Mouse (Mus musculus) adrenal gland, postnatal 4 days (tissue): ENCODE results near the gene Mtfp1. TPM values are rescaled to one million over a fixed set of nuclear protein-coding genes. Genes with fewer than 3 reads are reported as not detected.
"Not testable (repeated sequence)": the region's sequence is repeated elsewhere in the genome, so short reads cannot be mapped to it uniquely, and the experiment has no call there.

ENCODE experiments used
- DNase-seq, 2 experiments: peaks; one replicate each; pipeline ENCODE4 v3.0.0; 2021 to 2022; ENCODE audit warnings: low spot score in 2 of 2, mixed read lengths in 2 of 2
- total RNA-seq, 2 experiments: library from RNA; stranded (reverse); gene quantifications; 2 replicates each; pipeline ENCODE4 v1.2.3; 2021

Mtfp1 gene
- total RNA-seq, 2 experiments from 2014 or later = 17.3 to 17.7 TPM

DNA sequence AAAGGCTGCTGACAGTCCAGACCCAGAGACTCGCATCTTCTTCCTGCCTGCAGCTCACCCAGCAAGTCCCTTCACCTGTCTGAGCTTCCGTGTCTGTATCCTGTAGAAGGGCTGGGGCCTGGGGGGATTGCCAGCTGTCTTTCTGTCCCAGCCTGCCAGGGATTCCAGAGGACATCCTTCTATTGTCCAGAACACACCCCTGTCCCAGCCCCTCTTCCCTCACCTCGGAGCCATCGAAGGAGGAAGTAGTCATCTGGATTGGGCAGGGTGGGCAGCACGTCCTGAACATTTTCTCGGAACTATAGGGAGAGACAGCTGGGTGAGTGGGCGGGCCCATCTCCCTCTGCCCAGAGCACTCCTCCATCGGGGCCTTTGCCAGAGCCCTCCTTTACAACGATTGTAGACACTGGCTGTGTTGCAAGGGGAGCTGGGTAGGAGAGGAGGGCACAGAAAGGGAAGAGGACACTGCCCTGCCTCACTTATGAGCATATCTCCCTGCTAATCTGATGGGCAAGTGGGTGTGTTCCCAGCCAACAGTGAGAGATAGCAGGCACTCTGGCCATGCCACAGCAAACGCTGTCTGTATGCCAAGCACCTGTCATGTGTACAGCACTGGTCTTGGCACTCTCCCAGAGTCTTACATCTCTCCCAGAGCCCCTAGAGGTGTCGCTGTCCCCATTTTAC, 21.4 kb upstream of the Mtfp1 start:
- no peak for DNase-seq

DNA sequence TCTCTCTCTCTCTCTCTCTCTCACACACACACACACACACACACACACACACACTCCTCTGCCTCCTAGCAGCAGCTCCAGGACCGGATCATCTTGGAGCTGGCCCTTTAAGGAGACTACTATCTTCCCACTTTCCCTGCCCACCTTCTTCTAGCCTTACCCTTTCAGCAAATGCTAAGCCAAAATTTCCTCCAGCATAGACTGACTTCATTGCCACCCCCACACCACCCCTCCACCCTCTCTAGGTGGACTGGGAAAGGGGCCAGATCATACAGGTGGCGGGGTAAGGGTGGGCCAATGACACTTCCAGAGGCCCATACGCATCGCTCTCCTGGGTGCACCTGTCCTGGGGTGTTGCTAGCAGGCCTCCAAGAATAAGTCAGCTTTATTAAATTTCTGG, 20.2 kb upstream of the Mtfp1 start:
- no peak for DNase-seq

DNA sequence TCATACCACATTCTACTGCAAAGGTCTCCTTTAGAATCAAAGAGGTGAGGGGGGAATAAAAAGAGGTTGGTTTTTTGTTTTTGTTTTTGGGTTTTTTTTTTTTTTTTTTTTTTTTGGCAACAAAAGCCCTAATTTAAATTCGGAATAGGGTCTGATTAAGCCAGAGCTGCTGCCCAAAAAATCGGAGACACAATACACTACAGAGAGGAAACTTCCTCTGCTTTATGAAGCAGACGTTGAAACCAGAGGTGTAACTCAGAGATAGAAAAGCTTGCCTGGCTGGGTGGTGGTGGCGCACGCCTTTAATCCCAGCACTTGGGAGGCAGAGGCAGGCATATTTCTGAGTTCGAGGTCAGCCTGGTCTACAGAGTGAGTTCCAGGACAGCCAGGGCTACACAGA, 19.3 kb upstream of the Mtfp1 start:
- DNase-seq = not testable (repeated sequence)

DNA sequence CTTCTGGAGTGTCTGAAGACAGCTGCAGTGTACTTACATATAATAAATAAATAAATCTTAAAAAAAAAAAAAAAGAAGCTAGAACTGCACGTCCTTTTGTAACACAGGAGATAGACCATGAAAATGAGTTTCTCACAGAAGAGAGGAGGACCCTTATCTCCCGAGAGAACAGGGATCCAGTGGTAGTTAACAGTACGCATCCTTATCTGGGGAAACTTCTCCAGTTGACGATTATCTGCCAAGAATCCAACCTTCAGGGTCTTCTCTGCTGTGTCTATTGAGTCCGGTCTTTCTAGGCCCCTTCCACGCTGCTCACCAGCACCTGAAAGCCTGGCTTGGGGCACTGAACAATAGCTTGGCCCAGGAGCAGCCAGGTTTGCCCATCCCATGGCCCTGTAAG, 18.7 kb upstream of the Mtfp1 start:
- no peak for DNase-seq

DNA sequence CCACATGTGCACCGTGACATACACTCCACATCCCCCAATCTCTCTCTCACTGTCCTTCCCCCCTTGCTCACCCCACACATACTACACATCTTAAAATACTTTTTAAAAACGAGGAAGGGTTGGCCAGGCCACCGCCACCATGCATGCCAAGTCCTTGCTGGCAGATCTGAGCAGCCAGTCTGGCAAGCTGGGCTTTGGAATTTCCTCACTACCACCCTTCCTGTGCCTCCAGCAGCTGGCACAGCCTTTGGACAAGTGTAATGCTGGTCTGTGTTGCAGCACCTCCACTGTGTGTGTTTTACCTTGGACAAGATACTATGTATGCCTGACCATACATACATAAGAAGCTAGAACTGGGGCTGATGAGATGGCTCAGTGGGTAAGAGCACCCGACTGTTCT, 18.3 kb upstream of the Mtfp1 start:
- no peak for DNase-seq

DNA sequence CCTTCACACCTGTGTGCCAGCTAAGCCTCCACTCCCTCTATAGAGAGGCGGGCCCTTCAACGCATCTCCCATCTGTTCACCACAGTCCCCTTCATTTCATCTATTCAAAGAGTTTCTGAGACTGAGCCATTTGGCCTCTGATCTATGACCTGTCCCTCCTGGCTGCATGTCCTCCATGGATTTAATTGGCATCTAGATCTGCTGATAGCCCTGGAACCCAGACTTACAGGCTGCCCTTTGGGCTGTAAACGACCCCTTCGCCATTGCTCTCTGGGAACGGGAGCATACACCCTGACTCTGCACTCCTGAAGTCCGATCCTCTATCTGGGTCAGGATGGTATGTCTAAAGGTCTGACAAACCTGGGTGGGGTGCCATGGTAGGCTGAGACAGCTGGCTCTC, 17.6 kb upstream of the Mtfp1 start:
- no peak for DNase-seq

DNA sequence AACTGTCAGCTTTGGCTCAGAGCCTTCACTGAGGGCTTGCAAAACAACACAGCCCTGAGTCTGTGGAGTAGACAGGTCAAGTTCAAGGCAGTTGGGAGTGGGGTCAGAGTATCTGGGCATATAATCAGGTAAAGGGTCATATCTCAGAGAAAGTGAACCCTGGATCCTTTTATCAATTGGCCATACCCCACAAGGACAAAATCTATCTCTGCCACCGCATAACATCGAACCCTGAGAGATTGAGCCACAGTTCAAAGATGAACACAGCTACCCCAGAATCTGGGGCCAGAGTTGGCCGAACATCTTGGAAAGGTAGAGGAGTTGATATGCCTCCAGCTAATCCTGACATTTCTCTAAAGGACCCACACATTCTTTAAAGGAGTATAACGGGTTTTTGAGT, 16.8 kb upstream of the Mtfp1 start:
- DNase-seq = no peak

DNA sequence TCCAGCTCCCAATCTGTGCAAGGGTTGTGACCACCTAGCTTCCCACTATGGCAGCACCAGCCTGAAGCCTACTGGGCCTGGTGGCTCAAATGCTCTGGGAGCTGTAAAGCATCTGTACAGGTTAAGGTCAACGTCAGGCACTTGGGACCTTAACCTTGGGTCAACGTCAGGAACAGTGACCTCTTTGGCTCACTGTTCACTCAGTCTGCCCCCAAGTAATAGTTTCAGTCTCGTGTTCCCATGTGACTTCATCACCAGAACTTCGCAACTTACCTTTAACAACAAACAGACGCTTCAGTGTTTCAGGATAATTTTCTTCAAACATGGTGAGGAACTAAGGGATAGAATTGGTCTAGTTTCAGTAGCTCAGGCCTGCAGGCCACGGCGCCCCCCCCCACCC, 13.4 kb upstream of the Mtfp1 start:
- no peak for DNase-seq

DNA sequence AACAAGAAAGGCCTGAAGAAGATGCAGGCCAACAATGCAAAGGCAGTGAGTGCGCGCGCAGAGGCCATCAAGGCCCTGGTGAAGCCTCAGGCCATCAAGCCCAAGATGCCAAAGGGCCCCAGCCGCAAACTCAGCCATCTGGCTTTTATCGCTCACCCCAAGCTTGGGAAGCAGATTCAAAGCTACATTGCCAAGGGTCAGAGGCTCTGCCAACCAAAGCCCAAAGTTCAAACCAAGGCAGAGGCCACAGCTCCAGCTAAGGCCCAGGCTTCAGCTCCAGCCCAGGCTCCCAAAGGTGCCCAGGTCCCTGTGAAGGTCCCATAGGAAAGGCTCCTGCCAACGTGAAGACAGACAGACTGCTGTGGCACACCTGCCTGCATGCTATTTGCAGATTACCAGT, 12.7 kb upstream of the Mtfp1 start:
- not testable (repeated sequence) for DNase-seq

DNA sequence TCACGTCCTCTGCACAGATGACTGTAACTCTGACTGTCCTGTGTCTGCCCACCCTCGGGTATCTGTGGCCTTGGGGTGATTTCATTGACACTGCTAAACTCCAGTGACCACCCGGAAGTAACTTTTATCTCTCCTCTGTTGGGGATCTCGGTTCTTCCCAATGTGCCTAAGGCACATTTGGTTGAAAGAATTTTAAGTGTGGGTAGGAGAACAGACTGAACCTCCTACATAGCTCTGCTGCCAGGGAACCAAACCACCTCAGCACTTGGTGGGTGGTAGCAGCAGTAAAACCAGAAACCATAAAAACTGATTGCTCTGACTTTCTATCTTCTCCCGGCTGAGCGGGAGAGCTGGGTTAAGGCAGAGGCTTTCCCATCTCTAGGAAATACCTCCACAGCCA, 10.2 kb upstream of the Mtfp1 start:
- DNase-seq = no peak

DNA sequence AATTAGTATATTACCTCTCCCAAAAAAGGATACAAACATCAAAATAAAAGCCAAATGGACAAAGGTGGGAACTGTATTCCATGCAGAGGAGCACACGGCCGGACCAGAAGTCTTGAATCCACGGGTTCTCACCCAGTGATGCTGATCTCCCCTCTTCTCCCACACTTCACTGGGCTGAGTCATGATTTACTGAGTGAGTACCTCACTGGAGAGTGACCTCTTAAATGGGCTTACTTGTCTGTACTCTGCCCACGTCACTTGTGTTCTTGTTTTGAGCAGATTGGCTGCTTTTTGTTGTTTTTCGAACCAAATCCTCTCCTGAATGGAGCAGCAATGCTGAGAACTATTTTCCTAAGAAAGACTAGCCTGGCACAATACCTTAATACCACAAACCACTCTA, 9.7 kb upstream of the Mtfp1 start:
- no peak for DNase-seq

DNA sequence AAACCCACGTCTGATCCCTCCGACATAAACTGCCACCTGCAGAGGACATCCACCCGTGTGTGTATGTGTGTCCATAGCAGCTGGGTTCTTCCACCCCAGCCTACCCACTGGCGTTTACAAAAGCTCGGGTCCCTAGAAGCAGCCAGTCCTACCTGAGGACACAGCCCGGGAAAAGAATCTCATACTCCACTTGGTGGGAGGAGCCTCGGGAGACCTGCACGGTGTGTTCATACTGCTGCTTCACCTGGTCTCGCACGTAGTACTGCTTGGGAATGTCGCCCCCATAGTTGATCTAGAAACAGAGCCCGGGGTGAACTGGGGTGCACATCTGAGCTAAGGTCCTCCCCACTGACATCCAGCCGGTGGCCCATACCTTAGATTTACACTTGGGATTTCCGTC, 8.3 kb upstream of the Mtfp1 start:
- DNase-seq = no peak

DNA sequence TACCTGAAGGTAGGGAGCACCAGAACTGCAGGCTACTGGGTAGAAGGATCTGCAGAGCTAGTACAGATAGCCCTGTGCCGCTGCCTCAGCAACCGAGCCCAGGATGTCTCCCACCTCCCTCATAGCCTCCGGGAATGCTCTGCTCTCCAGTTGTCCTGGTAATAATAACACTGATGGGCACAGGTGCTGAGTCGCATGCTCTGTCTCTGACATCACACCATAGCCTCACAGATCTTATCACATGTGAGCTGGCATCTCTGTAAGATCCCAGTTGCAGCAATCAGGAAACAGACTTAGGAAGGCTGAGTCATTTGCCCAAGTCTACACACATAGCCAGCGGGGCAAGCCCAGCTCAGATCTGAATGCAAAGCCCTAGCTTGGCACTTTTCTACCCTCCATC, 6.6 kb upstream of the Mtfp1 start:
- no peak for DNase-seq

DNA sequence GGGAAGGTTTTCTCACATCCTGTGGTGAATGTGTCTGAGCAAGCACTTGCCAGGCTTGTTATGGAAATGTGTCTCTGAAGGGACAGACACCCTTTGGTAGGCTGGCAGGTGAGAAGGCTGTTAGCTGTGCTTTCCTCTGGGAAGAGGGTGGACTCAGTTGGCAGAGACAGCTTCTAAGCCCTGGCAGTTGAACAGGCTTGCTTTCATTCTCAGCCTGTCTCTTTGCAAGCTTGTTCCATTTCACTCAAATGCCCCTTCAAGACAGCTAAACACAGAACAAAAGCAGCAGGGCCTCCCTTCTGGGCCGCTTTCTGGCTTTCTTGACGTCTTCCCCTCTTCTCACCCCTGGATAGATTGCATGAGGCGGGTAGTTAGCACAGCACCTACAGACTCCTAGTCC, 4.2 kb upstream of the Mtfp1 start:
- DNase-seq = no peak

DNA sequence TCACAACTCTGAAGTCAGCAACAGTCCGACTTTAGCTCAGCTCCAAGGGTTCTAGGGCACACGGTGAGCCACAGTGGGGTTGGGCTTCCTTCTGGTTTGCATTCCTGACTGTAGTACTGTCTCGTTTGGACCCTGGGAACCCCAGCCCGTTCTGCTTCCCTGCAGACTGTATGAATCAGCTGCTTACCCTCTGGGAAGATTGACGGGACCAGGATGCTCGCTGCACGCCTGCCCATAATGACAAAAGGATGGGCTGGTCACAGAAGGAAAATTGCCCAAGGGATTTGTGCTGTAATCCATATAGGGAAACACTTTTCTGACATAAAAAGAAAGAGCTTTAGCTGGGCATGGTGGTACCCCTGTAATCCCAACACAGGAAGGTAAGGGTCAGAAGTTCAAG, 3.6 kb upstream of the Mtfp1 start:
- DNase-seq = no peak

DNA sequence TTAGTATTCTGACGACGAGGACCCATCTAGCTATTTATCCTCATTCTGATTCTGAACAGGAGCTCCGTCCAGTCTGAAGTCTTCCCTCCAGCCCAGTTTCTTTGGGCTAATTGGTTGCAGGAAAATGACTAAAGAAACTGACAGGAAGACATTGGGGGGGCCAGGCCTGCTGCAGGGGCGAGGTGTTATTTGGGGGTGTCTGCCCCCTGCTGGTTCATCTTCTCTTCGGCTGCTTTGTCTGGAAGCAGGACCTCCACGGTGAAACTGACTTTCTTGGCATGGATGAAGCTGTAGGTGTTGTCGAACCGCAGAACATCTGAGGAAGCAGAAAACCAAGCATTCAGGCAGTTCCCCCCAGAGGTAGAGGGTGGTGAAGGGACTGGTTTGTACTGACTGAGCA, 2.9 kb upstream of the Mtfp1 start:
- DNase-seq = no peak

DNA sequence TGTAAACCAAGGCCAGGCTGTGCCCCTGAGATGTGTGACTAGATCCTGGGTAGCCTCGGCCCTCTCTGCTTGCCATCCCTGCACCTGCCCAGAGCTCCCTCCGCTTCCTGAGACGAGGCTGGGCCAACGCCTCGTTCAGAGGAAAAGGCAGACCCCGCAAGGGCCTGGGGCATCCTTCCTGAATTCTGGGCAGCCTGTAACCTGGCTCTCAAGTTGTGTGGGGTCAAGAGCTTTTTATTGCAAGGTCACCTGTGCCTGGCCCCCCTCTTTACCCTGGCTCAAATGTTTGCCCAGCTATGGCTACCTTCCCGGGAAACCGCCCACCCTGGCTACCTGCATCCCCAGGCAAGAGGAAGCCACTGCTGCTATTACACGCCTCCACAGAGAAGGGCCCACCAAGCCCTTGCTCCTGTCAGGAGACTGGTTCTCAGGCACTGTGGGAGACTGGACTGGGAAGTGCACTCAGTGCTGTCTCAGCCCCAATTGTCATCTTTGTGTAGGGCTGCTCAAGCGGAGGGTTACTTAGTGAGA, 1.9 kb upstream of the Mtfp1 start:
- DNase-seq = no peak

DNA sequence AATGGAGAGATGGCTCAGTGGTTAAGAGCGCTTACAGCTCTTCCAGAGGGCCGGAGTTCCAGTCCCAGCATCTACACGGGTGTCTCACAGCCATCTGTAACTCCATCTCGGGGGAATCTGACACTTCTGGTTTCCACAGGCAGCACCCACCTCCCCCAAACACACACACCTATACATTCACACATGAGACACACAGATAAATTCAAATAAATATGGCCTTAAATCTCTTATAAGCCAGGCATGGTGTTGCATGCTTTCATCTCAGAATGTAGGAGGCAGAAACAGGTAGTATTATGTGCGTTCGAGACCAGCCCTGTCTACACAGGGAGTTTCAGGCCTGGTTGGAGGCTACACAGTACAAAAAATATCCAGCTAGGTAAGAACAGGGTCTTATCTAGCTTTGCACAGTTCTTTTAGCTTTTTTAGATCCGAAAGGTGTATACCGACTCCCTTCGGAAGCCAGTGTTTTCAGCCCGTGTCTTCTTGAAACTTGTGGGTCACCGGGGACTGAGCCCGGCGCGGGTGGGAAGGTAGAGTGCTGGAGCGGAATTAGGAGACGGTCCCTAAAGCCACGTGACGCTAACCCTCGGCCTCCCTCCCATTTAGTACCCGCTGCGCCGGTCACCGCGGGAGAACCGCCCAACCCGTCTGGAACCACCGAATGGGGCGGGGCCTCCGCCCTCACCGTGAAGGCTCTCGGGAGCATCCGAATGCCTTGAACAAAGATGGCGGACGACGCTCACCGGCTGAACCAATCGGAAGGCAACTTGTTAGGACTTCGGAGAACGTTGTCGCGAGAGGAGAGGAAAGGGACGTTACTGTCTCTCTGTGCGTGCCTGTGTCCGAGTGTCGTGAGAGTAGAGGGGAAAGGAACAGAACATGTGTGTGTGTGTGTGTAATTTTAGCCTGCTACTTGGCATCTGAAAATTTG, 1.1 kb upstream of the Mtfp1 start:
- peak; percentile 84 to 95 for DNase-seq

DNA sequence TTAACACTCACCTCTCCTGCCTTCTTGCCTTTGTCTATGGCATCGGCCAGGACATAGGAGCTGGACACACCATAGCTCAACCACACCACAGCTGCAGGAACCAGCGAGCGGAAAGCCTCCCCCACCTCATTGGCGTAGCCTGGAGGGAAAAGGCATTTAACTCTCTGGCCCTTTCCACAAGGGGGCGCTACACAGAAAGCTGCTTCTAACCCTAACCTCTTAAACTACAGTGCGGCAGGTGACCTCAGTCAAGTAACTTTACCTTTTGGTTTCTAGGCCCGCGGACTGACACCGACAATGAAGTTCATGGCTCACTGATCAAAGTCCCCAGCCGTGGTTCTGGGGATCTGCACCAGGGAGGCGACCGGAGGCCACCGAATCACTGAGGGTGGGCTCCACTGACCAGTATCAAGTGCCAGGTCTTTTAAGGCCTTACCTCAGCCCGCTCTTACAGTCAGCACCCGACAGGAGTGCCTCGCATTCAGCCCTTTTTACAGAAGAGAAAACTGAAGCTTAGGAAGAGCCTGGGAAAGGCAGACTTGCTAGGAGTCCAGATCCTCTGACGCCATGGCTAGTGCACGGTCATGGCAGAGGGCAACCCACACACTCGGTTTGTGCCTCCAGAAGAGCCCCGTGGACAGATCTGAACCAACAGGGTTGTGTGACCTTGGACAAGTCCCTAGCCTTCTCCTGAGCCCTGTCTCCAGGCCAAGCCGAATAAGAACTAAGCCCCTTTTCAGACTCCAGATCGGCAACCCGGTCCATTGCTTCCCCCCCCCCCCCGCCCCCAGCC, 671 bp downstream of the Mtfp1 start:
- peak in 1 of 2 experiments; percentile 55 for DNase-seq

DNA sequence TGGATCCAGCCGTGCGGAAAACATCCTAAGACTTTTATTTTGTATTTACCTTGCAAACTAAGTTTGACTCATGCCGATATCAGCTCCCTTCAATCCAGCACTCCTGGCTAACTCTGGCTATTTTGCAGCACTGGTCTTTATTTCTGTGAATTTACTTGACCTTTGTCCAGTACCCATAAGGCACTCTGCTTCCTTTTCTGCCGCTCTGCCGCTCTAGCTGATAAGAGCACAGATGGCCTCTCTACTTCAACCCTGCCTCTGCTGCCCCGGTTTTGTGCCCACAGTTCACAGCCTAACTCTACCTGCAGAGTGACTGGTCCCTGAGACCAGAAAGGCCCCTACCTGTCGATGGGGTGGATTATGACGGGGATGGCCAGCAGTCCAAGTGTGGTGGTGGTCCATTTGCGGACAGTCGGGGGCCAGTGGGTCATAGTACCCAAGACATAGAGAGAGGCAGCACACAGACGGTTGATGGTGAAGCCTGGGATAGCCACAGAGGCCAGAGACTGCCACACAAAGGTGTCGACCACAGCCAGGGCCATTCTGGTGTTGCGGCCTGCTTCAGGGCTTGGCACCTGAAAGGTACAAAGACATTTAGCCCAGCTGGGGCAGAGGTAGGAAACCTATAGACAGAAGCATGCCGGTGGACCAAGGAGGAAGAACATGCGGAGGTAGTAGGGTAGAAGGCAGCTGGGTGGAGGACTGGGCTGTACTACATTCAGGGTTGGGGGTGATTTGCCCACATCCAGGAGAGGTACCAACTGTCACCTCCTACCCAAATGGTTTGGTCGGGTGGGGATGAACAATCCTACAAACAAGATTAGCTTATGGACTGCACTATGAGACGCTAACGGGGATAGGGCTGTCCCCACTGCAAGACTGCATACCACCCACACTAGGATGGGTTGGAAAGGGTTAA, 1.5 kb downstream of the Mtfp1 start:
- DNase-seq = no peak

DNA sequence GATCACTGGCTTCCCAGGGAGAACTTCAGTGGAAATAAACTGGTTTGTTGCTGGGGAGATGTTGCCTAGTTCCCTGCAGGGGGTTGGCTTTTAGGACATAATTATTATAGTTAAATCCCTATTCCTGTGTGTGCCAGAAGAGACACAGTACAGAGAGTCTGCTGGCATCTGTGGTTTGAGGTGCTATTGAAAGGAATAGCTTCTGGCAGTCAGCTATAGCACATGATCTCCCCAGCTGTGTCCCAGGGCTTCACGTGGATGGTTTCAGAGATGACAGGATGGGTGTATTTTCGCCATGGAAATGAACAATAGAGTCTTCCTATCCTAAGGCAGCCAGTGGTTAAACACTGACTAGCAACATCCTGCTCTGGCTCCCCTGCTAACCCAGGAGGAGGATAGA, 8.0 kb downstream of the Mtfp1 start:
- DNase-seq = no peak
